Mouse (Mus musculus) ES-E14 (cell line): ENCODE data around the gene Prkar1b. TPM values are rescaled to one million over a fixed set of nuclear protein-coding genes. Genes with fewer than 3 reads are reported as not detected.

Experiments
- DNase-seq: peaks from one replicate; pipeline ENCODE4 v3.0.0-alpha.2; 2013; ENCODE audit warnings: low read depth, low spot score
- H3K27ac ChIP-seq: 2 replicates; pipeline ENCODE4 v1.5.1; 2012; ENCODE audit warnings: low read depth, mild to moderate bottlenecking, low read length, moderate library complexity, mixed read lengths; ENCODE audit not compliant: poor library complexity, insufficient read depth, severe bottlenecking
- H3K36me3 ChIP-seq: 2 replicates; pipeline ENCODE4 v1.6.1; 2012; ENCODE audit warnings: mild to moderate bottlenecking, low read length, moderate library complexity, mixed read lengths; ENCODE audit not compliant: control insufficient read depth, poor library complexity, insufficient read depth, severe bottlenecking
- H3K4me1 ChIP-seq, 2 experiments: fragments of 150-350 bp in 1 of 2; sonication (generic) in 1 of 2; 2 replicates each; pipeline ENCODE4 v1.6.1; 2012; ENCODE audit warnings: low read length in 2 of 2, mild to moderate bottlenecking in 1 of 2, mixed read lengths in 1 of 2; ENCODE audit not compliant: control insufficient read depth in 2 of 2, insufficient read depth in 2 of 2, poor library complexity in 1 of 2
- H3K4me3 ChIP-seq, 2 experiments: fragments of 150-350 bp in 1 of 2; sonication (generic) in 1 of 2; 2 replicates each; pipeline ENCODE4 v1.5.1; 2012; ENCODE audit warnings: low read length in 2 of 2, low read depth in 1 of 2, mild to moderate bottlenecking in 1 of 2, mixed read lengths in 1 of 2; ENCODE audit not compliant: insufficient read depth in 1 of 2, poor library complexity in 1 of 2, severe bottlenecking in 1 of 2
- H3K9ac ChIP-seq: 2 replicates; pipeline ENCODE4 v1.6.1; 2012; ENCODE audit warnings: low read depth, mild to moderate bottlenecking, low read length, mixed read lengths; ENCODE audit not compliant: poor library complexity, insufficient read depth, severe bottlenecking
- H3K9me3 ChIP-seq: fragments of 150-350 bp; sonication (generic); 2 replicates; pipeline ENCODE4 v1.6.1; 2012; ENCODE audit warnings: low read depth, mild to moderate bottlenecking, low read length; ENCODE audit not compliant: control insufficient read depth, insufficient read depth
- CHD2 ChIP-seq: IDR thresholded peaks from 2 replicates; pipeline ENCODE4 v1.6.1; 2014; ENCODE audit warnings: mild to moderate bottlenecking, low read depth, low read length, inconsistent platforms
- HCFC1 ChIP-seq: IDR thresholded peaks from 2 replicates; pipeline ENCODE4 v1.6.1; 2012; ENCODE audit warnings: low read length, inconsistent platforms, borderline replicate concordance; ENCODE audit not compliant: insufficient read depth
- MAFK ChIP-seq: IDR thresholded peaks from 2 replicates; pipeline ENCODE4 v1.6.1; 2014; ENCODE audit warnings: mild to moderate bottlenecking, low read depth, low read length, inconsistent platforms; ENCODE audit not compliant: insufficient read depth
- ZC3H11A ChIP-seq: IDR thresholded peaks from 2 replicates; pipeline ENCODE4 v1.6.1; 2012; ENCODE audit warnings: low read depth, mild to moderate bottlenecking, inconsistent platforms, low read length, borderline replicate concordance
- ZNF384 ChIP-seq: IDR thresholded peaks from 2 replicates; pipeline ENCODE4 v1.6.1; 2012; ENCODE audit warnings: low read depth, low read length, inconsistent platforms
- in situ Hi-C, 2 experiments: fragments of 600-800 bp; cut with MboI; formaldehyde crosslinking; loops; one replicate each; pipeline ENCODE4 v1.15.1; 2025; ENCODE audit warnings: low sequenced_read_pairs in 2 of 2, inconsistent platforms in 1 of 2; ENCODE audit not compliant: unreplicated experiment in 2 of 2
- total RNA-seq: library from RNA; depleted of rRNA; stranded (reverse); fragments of 300-350 nt; gene quantifications from 2 replicates; pipeline ENCODE4 v1.2.3, GENCODE M21; 2012

Prkar1b gene
- total RNA-seq, 1 experiment: 3.8 TPM

DNA sequence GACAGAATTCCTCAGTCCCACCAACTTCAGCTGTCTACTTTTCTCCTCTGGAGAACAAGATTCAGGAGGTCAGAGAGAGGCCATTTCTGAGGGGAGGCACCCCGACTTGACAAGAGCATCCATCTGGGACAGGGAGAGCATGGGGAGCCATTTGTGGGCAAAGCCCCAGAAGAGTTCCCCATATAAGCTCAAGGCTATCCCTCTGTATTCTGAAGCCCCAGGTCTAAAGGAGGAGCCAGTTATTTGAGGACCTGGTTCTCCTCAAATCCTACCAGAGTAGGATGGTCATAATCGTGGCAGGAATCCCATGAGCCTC, 30.9 kb downstream of the Prkar1b start:
- no peak overlapping the region for H3K4me3 ChIP-seq
- DNase-seq: no peak
- no peak overlapping the region for H3K27ac ChIP-seq
- TF ChIP-seq ZNF384: no peak
- no peak for TF ChIP-seq MAFK
- TF ChIP-seq ZC3H11A: no peak
- TF ChIP-seq CHD2: no peak
- no peak for TF ChIP-seq HCFC1
- no peaks in the 10 kb centered on the region for H3K9me3 ChIP-seq
- no peak overlapping the region for H3K9ac ChIP-seq
- no peaks in the 10 kb centered on the region for H3K4me1 ChIP-seq
- in situ Hi-C loops: no loop called here
- no peaks in the 10 kb centered on the region for H3K36me3 ChIP-seq

- in situ Hi-C loops: no loop called here
- TF ChIP-seq ZNF384 (no peak), HCFC1 (no peak)
Measured at GRCm38 (mm10) chr5:139118139-139118960, 31.5 kb downstream of the Prkar1b start.

GRCm38 (mm10) chr5:139115507-139115906, 34.3 kb downstream of the Prkar1b start:
- TF ChIP-seq ZNF384: no peak
- no peak for TF ChIP-seq ZC3H11A
- TF ChIP-seq CHD2: no peak
- no peak for TF ChIP-seq MAFK
- no peak for TF ChIP-seq HCFC1
- no peak overlapping the region for H3K4me3 ChIP-seq
- no peak overlapping the region for H3K9ac ChIP-seq
- no peaks in the 10 kb centered on the region for H3K4me1 ChIP-seq
- no peaks in the 10 kb centered on the region for H3K9me3 ChIP-seq
- H3K36me3 ChIP-seq: no peaks in the 10 kb centered on the region
- H3K27ac ChIP-seq: no peak overlapping the region
- in situ Hi-C loops: no loop called here
- no peak for DNase-seq

More at GRCm38 (mm10) chr5:139118139-139118960, 31.5 kb downstream of the Prkar1b start:
- H3K9me3 ChIP-seq: no peaks in the 10 kb centered on the region
- no peak overlapping the region for H3K27ac ChIP-seq
- H3K4me3 ChIP-seq: no peak overlapping the region
- no peaks in the 10 kb centered on the region for H3K4me1 ChIP-seq
- DNase-seq: no peak
- H3K9ac ChIP-seq: no peak overlapping the region
- H3K36me3 ChIP-seq: no peaks in the 10 kb centered on the region

GRCm38 (mm10) chr5:139114876-139115275, 34.9 kb downstream of the Prkar1b start:
- Histone ChIP-seq H3K4me3 (no peak overlapping the region), H3K36me3 (no peaks in the 10 kb centered on the region), H3K27ac (no peak overlapping the region), H3K9ac (no peak overlapping the region), H3K4me1 (peaks cover 0 to 2% of the 10 kb centered on the region in 2 experiments; a peak in 2 of 4 replicates), H3K9me3 (no peaks in the 10 kb centered on the region)
- TF ChIP-seq ZNF384 (no peak), ZC3H11A (no peak), CHD2 (no peak), HCFC1 (no peak)
- in situ Hi-C loops: no loop called here
- DNase-seq: no peak
